9 mouse cellular contexts compared by ENCODE assay signal in genomic region chr13:96175591-96176212, GRCm38 (mm10). TPM values are rescaled to one million over a fixed set of nuclear protein-coding genes. Genes with fewer than 3 reads are reported as not detected.
DNase-seq lines count a peak whose midpoint lies in the region; ATAC-seq lines count a peak whose summit lies in the region.
"Had no signal": no experiment of that assay in that cellular context is flagged by ENCODE, and none has a peak within 500 bp of the region (broad histone marks: within the 10 kb centered on the region; RNA-seq: fewer than 3 reads in every experiment).

No protein-coding gene starts in this region.

- 0 out of 2 replicates have a peak, but pooled peaks cover 2% of the 10 kb centered on the region for H3K4me1 ChIP-seq in heart, embryonic 10.5 days
- H3K4me1 ChIP-seq in heart, embryonic 12.5 days (replicated peaks), result peaks cover 1% of the 10 kb centered on the region; the same call in 1 of the 2 replicates
- H3K4me1 ChIP-seq: embryonic facial prominence, embryonic 12.5 days had no signal

- no peaks in the 10 kb centered on the region for H3K27me3 ChIP-seq in heart, embryonic 10.5 days (ENCODE audit: insufficient read depth, poor library complexity, severe bottlenecking)
- no peaks in the 10 kb centered on the region for H3K27me3 ChIP-seq in heart, embryonic 12.5 days (replicated peaks)
- H3K27me3 ChIP-seq: embryonic facial prominence, embryonic 12.5 days had no signal

- peak; percentile 60 to 68 for DNase-seq in heart, adult 18-20 months
- no peak for DNase-seq in heart, embryonic 10.5 days (ENCODE audit: low spot score)
- peak; percentile 95 for DNase-seq in cerebellum, adult 9-11 months
- DNase-seq in layer of hippocampus, postnatal 14 days (ENCODE audit: low spot score in 2 of 2), result peak; percentile 73 to 92
- DNase-seq in right cerebral cortex, postnatal 36 days (ENCODE audit: low spot score in 2 of 2), result peak; percentile 20 to 51
- DNase-seq in urinary bladder, postnatal 36 days (ENCODE audit: low spot score in 2 of 2), result no peak
- no peak for DNase-seq in spleen, postnatal 10 days (ENCODE audit: low spot score in 2 of 2)

- no peaks in the 10 kb centered on the region for H3K36me3 ChIP-seq in heart, embryonic 10.5 days
- H3K36me3 ChIP-seq in heart, embryonic 12.5 days, result no peaks in the 10 kb centered on the region
- H3K36me3 ChIP-seq: embryonic facial prominence, embryonic 12.5 days had no signal

- no peak overlapping the region for H3K9ac ChIP-seq in heart, embryonic 12.5 days
- H3K9ac ChIP-seq: embryonic facial prominence, embryonic 12.5 days had no signal

- 72% methylated on average over 8 of the region's 8 CpGs for WGBS in heart, embryonic 10.5 days
- 38% methylated on average over 8 of the region's 8 CpGs for WGBS in heart, embryonic 12.5 days

- H3K4me3 ChIP-seq in heart, embryonic 10.5 days, result no peak overlapping the region
- H3K4me3 ChIP-seq in heart, embryonic 12.5 days, result no peak overlapping the region
- H3K4me3 ChIP-seq: embryonic facial prominence, embryonic 12.5 days had no signal

- no peak for ATAC-seq in heart, embryonic 12.5 days (ENCODE audit: insufficient number of reproducible peaks, low FRiP score)

- H3K4me2 ChIP-seq in heart, embryonic 12.5 days, result 0 out of 2 replicates have a peak overlapping the region, but pooled peaks have one; percentile 19
- H3K4me2 ChIP-seq: embryonic facial prominence, embryonic 12.5 days had no signal

- no peaks in the 10 kb centered on the region for H3K9me3 ChIP-seq in heart, embryonic 10.5 days
- H3K9me3 ChIP-seq in heart, embryonic 12.5 days (replicated peaks), result no peaks in the 10 kb centered on the region
- H3K9me3 ChIP-seq: embryonic facial prominence, embryonic 12.5 days had no signal

- H3K27ac ChIP-seq in heart, embryonic 10.5 days, result no peak overlapping the region
- peak overlapping the region; percentile 66 for H3K27ac ChIP-seq in heart, embryonic 12.5 days (ENCODE audit: poor library complexity, severe bottlenecking)
- H3K27ac ChIP-seq: embryonic facial prominence, embryonic 12.5 days had no signal

RNA-seq across cellular contexts. Expression of gene Sv2c, which starts 43.3 kb away (rescaled TPM):
- under 1 TPM; 0.32 to 0.33 TPM for total RNA-seq in heart, adult 18-20 months (2021)
- polyA plus RNA-seq in heart, embryonic 10.5 days (2016; fragmentation: Nextera tagmentation; extraction: Ambion mirVana), result 0.29 and 1.1 TPM in 2 replicates
- 0.64 and 1.3 TPM in 2 replicates for polyA plus RNA-seq in heart, embryonic 12.5 days (2016; fragmentation: Nextera tagmentation; extraction: Ambion mirVana)
- total RNA-seq in layer of hippocampus, postnatal 14 days (2021), result 10 to 100 TPM; 11.9 to 12.7 TPM

Comparison
In these comparisons a context has a peak if more than half of its experiments do, and no peak if none do; other contexts are left out.
1. DNase-seq: peak in heart, adult 18-20 months (2 of 2), cerebellum, adult 9-11 months (single experiment), layer of hippocampus, postnatal 14 days (2 of 2) and right cerebral cortex, postnatal 36 days (2 of 2); none in heart, embryonic 10.5 days (single experiment), urinary bladder, postnatal 36 days (0 of 2) and spleen, postnatal 10 days (0 of 2).
2. RNA of gene Sv2c, which starts 43.3 kb away (total RNA-seq): 11.9 to 12.7 TPM in layer of hippocampus, postnatal 14 days; 0.32 to 0.33 TPM in heart, adult 18-20 months; every median in the first group is over 4 times any median in the second.